Mouse (Mus musculus) layer of hippocampus, postnatal 36 days (tissue): Measurements from ENCODE around the gene Ocln. TPM values are rescaled to one million over a fixed set of nuclear protein-coding genes. Genes with fewer than 3 reads are reported as not detected.
"Not testable (repeated sequence)": the region's sequence is repeated elsewhere in the genome, so short reads cannot be mapped to it uniquely, and the experiment has no call there.

Experiments
- DNase-seq, 2 experiments: peaks; one replicate each; pipeline ENCODE4 v3.0.0; 2022
- total RNA-seq, 2 experiments: library from RNA; stranded (reverse); gene quantifications; 2 replicates each; pipeline ENCODE4 v1.2.3; 2021

Gene Ocln
- total RNA-seq, 2 experiments from 2014 or later = 13.1 to 13.4 TPM

DNA sequence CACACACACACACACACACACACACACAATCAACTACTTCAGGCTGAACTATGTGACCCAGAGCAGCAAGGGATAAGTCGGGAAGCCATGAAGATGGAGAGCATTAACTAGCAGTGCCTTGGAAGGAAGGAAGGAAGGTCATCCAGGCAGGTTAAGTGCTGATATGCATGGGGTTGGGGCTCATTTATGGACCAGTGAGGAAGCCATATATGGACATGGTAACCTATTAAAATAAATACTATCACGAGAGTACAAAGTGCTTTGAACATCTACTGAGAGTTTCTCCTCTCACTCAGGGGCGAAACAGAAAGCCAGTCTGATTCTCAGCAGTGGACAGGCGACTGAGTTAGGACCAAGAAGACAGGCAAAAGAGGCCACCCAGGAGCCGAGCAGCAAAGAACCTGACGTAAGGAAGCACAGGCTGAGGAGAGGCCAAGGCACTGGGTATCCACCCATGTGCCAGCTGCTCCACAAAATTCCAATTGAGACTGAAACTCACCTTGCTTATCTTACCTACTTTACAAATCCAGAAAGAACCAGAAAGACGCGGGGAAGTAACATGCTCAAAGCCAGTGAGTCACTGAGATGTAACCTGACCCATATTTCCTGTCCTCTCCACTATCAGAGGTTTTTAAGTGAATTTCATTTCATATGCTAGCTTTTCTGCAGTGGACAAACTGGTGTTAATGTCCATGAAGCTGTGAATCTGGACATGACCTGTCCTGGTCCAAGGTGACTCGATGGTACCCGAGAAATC is 9.3 kb downstream of the Ocln start:
- no peak for DNase-seq

DNA sequence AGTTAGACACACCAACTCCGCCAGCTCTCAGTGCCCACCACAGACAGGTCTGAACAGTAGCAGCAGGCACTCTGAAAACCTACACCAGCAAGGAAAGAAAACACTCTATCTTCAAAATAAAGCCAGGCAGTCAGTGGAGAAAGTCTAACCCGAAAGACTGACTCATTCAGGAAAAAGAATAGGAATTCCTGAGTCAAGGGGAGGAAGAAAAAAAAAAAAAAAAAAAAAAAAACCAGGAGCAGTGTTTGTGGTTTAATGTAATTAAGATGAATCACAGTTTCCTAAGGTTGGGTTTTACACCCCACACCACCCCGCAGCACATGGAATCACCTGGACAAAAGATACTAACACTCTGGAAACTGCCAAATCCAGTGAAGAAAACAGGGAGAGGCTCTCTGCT is 16.4 kb downstream of the Ocln start:
- no peak for DNase-seq

DNA sequence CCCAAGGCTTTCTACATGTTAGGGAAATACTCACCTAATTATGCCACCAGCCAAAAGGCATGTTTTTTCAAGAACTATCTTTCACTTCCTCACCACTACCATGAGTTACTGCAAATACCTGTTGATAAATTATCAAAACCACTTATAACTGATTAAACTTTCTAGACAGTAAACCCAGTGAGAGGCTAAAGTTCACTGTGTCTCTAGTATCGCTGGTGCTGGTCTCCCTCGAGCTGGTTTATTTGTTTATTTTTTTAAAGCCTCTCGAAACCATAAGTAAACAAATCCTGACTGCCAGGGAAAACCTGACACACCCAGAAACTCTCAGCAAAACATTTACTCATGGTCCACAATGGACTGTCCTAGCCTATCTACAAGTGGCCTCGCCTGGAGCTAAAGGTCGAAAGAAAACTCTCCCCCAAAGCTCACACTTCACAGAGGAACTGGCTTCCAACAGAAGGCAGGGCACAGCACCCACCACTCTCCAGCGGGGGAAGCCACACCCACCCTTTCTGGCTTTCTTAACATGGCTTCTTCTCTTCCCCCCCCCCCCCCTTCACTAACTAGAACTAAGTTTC is 19.6 kb downstream of the Ocln start:
- DNase-seq = no peak

DNA sequence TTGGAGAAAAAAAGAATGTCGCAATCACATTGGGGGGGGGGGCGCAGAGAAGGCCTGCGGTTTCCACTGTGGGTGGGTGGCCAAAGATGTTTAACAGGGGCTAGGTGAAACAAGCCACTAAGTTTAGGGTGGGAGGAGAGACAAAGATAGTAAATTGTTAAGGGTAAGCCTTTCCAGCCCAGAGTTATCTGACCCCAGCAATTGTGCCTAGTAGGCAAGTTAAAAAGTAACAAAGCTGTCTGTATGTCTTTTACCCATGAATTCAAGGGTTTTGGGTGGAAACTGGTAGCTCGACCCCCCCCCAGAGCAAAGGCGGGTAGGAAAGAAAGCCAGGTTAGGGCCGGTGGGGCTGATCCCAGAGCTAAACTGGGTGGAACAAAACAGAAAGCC is 25.9 kb downstream of the Ocln start:
- DNase-seq = no peak

DNA sequence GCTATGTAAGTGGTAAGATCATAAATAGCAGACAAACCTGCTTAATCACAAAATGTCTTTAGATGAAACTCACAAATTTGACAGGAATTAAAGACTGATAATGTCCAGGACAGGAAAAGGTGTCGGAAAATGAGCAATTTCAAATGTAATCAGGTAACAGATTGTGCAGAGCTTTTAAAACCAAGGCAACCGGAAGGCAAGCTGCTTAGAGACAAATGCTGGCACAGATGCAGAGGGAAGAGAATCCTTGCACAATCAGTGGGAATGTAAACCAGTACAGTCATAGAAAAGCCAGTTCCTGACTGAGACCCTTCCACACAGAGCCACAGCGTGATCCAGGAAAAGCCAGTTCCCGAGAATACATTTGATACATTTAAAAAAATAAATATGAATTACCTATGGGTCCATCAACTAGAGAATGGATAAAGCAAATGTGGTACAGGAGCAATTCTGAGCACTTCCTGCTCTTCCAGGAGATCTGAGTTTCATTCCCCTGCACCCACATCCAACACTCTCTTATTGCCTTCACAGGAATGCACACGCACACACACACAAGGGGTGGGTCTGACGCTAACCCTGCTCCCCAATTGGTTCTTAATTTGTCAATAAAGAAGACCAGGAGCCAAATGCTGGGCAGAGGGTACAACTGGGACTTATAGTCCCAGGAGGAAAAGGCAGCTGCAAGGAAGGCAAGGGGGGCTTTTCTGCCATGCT is 26.4 kb downstream of the Ocln start:
- peak; percentile 19 to 50 for DNase-seq

DNA sequence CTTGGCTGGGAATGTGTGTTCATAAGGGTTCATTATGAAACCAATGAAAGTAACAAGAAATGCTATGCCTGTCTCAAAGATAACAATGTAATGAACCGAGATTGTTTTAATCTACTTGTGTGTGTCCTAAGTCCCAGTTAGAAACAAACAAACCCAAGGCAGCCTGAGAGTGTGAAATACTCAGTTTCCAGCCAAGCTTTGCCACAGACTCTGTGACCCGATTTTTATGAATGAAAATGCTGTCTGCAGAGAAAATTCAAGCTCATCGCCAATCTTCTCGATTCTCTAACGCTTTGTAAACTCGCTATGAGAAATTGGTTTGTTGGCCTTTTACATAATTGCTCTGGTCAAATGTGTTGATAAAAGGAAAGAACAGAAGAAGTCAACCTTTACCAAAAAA is 27.6 kb downstream of the Ocln start:
- no peak for DNase-seq

DNA sequence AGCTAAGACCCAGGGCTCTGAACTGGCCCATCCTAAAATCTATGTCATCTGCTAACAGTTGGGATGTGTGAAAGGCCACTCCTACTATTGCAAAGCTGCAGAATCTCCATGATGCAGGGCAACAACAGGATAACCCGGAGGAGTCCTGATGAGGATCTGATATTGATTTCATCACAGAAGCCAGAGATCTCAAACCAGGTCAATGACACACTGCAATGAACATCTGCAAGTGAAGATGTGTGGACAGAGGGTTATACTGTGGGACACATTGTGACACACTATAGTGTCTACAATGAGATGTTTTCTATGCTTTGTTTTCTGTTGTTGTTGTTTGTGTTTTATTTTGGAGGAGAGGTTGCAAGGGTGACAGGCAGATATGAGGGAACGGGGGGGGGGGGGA is 28.8 kb downstream of the Ocln start:
- DNase-seq = no peak

DNA sequence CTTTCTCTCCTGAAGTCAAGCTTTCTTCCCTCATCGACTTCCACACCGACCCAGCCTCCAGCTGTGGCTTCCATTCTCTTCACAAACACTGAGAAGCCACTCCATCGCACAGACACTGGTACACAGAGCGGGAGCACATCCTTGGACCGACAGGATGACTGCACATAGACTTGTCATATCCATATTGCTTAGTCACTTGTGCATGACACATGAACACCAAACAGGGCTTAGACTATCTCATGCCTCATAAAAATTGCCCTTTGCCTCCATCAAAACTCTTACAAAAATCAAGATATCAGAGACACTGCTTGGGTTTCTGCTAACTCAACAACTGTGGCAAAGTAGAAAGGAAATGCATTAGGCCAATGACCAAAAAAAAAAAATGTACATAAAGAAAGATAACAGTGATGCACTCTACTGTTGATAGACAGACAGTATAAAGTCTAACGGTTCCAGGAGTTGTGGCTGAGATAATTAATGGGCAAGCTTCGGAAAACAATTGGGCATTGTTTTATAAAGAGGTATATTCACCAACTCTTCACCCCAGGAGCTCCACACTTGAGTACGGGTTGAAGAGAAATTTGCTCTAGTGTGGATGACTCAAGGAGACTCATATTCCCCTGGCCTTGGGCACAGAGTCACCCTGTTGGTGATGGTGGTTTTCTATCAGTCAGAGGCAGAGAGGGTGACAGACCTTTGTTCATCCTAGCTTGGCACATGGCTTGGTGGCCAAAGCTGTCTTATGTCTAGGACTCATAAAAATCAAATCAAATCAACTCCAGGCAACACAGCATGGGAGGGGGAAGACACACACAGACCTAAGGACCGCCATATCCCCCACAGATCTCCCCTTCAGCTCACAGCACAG is 30.6 kb downstream of the Ocln start:
- no peak for DNase-seq

DNA sequence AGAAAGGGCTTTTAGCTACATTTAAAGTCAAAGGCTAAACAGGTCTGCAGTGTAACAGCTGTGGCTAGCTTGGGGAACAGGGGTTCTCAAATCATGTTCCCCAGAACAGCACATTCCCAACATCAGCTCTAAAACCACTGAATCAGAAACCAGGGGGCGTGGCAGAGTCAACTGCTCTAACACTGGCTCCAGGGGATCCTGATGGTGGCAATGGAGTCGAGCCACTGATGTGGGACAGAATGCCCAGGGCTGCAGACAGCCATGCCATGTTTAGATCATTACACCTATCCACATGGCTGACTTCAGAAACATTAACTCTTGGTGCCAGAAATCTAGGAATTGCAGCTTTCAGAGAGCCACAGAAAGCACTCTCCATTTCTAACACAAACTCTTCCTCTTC is 33.4 kb downstream of the Ocln start:
- DNase-seq = no peak

DNA sequence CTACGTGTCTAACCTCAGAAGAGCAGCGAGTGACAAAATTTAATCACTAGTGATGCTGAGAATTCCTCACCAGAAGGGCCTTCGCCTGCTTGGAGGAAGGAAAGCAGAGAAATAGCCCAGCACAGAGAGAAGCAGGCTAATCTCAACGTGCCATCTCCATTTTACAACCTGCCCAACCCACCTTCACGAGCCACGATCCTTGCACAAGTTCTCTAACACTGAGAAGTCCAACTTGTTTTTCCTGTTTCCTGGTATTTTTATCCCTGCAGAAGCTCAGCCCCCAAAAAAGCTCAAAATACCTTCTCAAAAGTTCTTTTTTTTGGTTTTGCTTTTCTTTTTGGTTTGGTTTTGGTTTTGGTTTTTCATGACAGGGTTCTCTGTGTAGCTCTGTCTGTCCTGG is 34.3 kb downstream of the Ocln start:
- DNase-seq = no peak

DNA sequence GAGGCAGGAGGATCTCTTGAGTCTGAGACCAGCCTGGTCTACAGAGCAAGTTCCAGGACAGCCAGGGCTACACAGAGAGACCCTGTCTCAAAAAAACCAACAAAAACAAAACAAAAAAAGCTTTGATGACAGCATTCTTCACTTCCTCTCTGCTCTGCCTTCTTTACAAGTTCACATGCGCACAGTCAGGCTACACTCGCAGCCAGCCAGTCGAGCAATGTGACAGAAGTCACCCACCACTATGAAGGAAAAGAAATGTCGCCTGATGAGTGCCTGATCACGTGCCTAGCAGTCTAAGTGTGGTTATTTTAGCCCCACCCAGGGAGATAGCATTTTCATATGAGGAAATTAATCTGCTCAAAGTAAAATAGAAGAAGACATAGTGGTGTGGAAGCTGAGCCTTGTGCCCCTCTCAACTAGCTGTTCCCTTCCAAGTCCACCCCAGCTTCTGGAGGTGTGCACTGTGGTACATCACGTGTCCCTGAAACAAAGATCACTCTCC is 34.8 kb downstream of the Ocln start:
- no peak for DNase-seq

DNA sequence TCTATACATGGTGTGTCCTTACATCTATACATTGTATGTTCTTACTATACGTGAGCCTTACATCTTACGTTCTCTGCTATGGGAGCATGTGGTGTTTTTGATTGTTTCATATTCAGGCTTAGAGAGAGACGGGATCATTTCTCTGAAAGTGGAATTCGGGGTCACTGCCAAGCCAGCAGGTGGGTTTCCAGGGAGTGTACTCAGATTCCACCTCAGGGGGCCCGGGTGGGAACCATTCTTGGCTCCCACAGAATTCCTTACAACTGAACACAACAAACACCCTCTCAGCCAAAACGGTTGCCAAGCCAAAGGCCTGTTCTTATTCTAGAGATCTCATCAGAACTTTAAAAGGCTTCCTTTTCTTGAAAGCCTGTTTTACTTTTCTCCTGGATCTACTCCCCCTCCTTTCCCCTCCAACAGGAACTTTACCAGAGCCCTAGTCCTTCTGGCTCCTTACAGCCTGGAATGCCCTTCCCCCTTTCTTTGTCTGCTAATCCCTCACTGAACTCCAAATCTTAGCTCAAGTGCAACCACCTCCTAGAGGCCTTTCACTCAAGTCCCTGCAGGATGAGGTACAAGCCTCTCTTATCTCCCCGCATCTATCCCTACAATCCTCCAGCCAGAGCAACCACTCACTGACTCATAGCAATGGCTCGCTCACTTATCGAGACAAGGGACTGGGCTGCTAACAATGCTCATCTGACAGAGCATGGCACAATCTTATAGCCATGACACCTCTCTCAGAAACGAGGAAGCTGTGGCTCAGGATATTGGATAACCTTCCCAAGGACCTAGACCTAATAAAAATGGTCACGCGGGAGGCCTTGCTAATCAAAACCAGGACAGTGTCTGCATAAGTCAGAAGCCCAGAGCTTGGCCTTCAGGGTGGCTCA is 36.1 kb downstream of the Ocln start:
- DNase-seq = no peak

DNA sequence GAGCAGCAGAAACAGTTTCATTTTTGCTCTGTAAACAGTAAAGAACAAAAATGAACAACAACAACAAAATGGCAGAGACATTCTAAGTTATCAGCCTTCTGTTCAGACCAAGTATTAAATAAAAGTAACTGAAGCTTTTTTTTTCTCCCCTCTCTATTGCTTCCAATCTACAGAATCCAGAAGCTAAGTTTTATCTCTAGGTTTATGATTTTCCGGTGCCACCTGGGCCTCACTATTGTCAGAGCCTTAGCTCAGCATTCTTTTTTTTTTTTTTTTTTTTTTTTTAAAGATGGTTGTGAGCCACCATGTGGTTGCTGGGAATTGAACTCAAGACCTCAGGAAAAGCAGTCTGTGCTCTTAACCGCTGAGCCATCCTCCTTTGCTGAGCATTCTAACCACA is 39.7 kb downstream of the Ocln start:
- DNase-seq = no peak

DNA sequence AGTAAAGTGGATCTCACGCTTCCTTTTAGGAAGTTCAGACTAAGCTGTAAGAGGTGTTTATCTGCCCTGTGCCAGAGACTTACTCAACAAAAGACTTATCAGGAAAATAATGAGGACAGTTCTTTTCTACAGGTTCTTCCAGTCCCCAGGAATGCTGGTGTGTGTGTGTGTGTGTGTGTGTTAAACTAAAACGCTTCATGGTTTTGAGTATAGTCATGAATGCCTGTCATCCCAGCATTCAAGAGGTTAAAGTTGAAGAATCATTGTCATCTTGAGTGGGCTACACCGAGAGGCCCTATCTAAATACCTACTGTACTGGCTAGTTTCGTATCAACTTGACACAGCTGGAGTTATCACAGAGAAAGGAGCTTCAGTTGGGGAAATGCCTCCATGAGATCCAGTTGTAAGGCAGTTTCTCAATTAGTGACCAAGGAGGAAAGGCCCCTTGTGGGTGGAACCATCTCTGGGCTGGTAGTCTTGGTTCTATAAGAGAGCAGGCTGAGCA is 40.6 kb downstream of the Ocln start:
- DNase-seq = no peak

DNA sequence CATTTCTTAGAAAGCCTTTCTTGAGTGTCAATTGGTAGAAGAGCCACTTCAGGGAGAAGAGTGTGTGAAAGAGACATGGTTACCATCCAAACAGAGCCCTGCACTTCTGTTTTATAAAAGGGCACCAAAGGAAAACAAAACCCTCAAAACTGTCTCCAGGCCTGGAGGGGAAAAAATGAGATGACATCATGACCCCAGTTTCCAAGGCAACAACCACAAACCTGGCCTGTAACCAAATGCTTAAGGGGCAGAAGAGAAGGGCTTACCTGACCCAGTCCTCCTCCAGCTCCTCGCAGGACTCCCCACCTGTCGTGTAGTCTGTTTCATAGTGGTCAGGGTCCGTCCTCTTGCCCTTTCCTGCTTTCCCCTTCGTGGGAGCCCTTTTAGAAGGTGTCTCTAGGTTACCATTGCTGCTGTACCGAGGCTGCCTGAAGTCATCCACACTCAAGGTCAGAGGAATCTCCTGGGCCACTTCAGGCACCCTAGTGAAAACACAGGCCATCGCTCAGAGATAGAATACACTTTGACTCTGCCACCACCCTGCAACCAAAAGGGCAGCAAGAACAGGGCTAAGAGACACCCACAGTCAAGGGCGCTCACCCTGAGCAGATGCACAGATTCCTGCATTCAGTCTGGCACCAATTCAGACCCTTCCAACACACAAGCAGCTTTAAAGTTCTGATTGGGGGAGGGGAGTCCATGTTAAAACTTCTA is 41.2 kb downstream of the Ocln start:
- DNase-seq = no peak

DNA sequence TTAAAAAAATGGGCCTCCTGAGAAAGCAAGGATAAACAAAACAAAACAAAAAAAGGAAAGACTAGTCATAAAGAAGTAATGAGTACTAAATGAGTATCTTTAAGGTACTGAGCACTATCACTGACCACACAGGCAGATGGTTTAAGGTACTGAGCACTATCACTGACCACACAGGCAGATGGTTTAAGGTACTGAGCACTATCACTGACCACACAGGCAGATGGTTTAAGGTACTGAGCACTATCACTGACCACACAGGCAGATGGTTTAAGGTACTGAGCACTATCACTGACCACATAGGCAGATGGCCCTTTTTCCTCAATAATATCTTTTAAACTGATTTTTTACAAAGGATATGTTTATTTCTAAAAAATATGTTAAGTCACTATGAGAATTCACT is 52.9 kb downstream of the Ocln start:
- not testable (repeated sequence) for DNase-seq

DNA sequence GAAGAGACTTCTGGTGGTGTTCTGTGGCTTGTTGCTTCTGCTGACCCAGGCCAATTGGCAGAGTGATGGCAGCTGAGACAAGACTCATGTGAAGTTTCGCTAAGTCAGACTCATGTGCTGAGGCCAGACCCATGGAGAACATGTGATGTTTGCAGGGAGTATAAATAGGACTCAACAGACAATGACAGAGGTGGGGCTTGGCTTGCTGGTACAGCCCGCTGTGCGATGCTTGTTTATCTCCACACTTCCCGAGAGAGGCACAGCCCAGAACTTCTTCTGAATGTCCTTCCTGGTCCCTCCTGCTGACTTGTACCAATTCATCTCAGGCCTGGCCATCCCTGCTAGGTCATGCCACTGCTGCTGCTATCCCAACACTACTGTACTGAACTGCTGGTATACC is 57.2 kb downstream of the Ocln start:
- no peak for DNase-seq

DNA sequence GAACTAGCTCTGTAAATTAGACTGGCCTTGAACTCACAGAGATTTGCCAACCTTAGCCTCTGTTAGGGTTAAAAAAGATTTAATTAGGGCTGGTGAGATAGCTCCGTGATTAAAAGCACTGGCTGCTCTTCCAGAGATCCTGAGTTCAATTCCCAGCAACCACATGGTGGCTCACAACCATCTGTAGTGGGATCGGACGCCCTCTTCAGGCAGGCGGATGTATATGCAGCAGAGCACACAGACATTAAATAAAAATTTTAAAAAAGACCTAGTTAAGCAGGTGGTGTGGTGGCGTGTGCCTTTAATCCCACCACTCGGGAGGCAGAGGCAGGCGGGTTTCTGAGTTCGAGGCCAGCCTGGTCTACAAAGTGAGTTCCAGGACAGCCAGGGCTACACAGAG is 58.1 kb downstream of the Ocln start:
- DNase-seq = not testable (repeated sequence)

DNA sequence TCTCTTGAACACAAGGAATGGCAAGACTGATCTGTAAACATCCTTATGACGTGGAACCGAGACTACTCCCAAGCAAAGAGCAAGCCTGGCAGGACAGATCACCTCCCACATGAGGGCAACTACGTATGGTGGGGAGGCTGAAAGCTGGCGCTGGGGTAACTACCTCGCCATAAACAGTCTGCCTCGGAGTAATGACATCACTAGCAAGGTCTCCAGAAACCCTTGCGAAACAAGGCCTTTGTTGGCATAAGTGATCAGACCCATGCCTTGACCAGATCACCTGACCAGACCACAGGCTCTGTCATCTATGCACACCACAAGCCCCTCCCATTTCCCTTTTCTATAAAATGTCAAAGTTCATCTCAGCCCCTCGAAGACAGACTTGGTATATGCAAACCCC is 59.2 kb downstream of the Ocln start:
- no peak for DNase-seq

DNA sequence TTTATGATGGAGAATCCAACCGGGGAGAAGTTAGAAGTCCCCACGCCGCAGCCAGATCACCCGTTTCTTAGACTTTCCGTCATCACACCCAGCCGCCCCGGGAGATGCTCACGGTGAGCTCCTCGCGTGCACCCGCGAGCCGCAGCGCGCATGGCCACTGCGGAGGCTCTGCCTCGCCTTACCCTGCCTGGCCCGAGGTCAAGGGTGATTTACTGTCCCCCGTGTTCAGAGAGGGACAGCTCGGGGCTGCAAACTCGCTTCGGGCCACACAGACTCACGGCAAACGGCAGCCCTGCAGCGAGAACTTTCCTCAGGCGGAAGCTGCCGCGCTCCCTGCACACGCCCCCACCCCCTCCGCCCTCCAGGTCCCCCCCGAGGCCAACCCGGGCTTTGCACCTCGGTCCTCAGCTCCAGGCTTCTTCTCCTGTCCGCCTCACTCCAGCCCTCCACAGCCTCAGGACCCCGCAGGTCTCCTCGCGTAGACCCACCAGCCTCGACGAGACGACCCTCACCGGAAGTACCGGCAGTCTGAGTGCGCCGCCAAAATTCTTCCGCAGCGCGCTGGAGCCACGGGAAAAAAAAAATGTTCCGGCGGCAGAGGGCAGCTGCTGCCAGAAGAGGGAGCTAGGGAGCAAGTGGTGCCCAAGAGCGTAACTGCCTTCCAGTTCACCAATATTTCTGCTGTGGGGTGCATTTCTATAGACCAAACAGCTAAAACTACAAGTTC is 60.3 kb downstream of the Ocln start, which contains the start of gene Gtf2h2:
Gtf2h2 (minus strand) TSS at position 519 of the 727 bp plus-strand sequence.
- DNase-seq = peak; percentile 86 to 88
